Mouse (Mus musculus) embryonic fibroblast, embryonic 13.5 days (primary cell): Measurements from ENCODE around the gene Tcaf2.

Experiments used
- CTCF ChIP-seq: IDR thresholded peaks from 2 replicates; pipeline ENCODE4 v1.5.1; 2011; ENCODE audit warnings: mild to moderate bottlenecking, control low read depth, low read length, moderate library complexity, borderline replicate concordance; ENCODE audit not compliant: insufficient read depth
- POLR2A ChIP-seq: IDR thresholded peaks from 2 replicates; pipeline ENCODE4 v1.6.1; 2011; ENCODE audit warnings: low read depth, mild to moderate bottlenecking, control low read depth, low read length, moderate library complexity

GRCm38 (mm10) chr6:42578678-42579077 lies 66.4 kb downstream of the Tcaf2 start:
- TF ChIP-seq CTCF (no peak), POLR2A (no peak)
